Mouse (Mus musculus) neural tube, embryonic 14.5 days (tissue): ENCODE results near the gene Vmn1r91. TPM values are rescaled to one million over a fixed set of nuclear protein-coding genes. Genes with fewer than 3 reads are reported as not detected.
"Not testable (repeated sequence)": the region's sequence is repeated elsewhere in the genome, so short reads cannot be mapped to it uniquely, and the experiment has no call there.

ENCODE experiments used
- ATAC-seq: fragments of 200-750 bp; cut with Nextera tagmentation; 2 replicates; pipeline ENCODE4 v1.8.0; 2017; ENCODE audit warnings: low read depth, mild to moderate bottlenecking, moderate TSS enrichment, moderate library complexity
- H3K27ac ChIP-seq: fragments of 300-500 bp; sonication (generic); 2 replicates; pipeline ENCODE4 v1.5.1; 2014; ENCODE audit warnings: low read depth, mild to moderate bottlenecking, control low read depth, low read length, moderate library complexity, mixed read lengths
- H3K27me3 ChIP-seq: fragments of 300-500 bp; sonication (generic); 2 replicates; pipeline ENCODE4 v1.6.1; 2014; ENCODE audit warnings: low read length; ENCODE audit not compliant: control insufficient read depth, insufficient read depth
- H3K36me3 ChIP-seq: fragments of 300-500 bp; sonication (generic); 2 replicates; pipeline ENCODE4 v1.6.1; 2014; ENCODE audit warnings: low read length, mixed read lengths; ENCODE audit not compliant: control insufficient read depth, insufficient read depth
- H3K4me1 ChIP-seq: fragments of 300-500 bp; sonication (generic); 2 replicates; pipeline ENCODE4 v1.6.1; 2014; ENCODE audit warnings: low read length; ENCODE audit not compliant: control insufficient read depth, insufficient read depth
- H3K4me2 ChIP-seq: fragments of 300-500 bp; sonication (generic); 2 replicates; pipeline ENCODE4 v1.6.1; 2014; ENCODE audit warnings: mild to moderate bottlenecking, low read depth, low read length, control low read depth
- H3K4me3 ChIP-seq: fragments of 300-500 bp; sonication (generic); 2 replicates; pipeline ENCODE4 v1.5.1; 2014; ENCODE audit warnings: low read depth, low read length, control low read depth, mixed read lengths
- H3K9ac ChIP-seq: fragments of 300-500 bp; sonication (generic); replicated peaks from 2 replicates; pipeline ENCODE4 v1.6.1; 2014; ENCODE audit warnings: low read depth, mild to moderate bottlenecking, control low read depth, low read length, mixed read lengths
- H3K9me3 ChIP-seq: fragments of 300-500 bp; sonication (generic); 2 replicates; pipeline ENCODE4 v1.6.1; 2016; ENCODE audit warnings: low read length; ENCODE audit not compliant: control insufficient read depth
- WGBS: fragments of 180-500 bp; shearing (Covaris S2); extraction: QIAGEN DNeasy Blood & Tissue Kit; methylation state at CpG from one replicate; pipeline ENCODE4 v1.1.7; 2014; 5-methylcytosine and 5-hydroxymethylcytosine counted together
- polyA plus RNA-seq: library from polyadenylated mRNA; unstranded; fragments of >200 nt; fragmentation: Nextera tagmentation; extraction: Ambion mirVana; gene quantifications from 2 replicates; pipeline ENCODE4 v1.2.1, GENCODE M21; 2014

The Vmn1r91 gene
- not detected in 2 replicates for polyA plus RNA-seq

- not testable (repeated sequence) for H3K9ac ChIP-seq, H3K4me1 ChIP-seq, H3K9me3 ChIP-seq, H3K36me3 ChIP-seq, H3K27me3 ChIP-seq, H3K4me3 ChIP-seq, ATAC-seq, H3K27ac ChIP-seq, H3K4me2 ChIP-seq
- 86% methylated on average over 5 of the region's 5 CpGs for whole genome bisulfite sequencing
Observed at GRCm38 (mm10) chr7:20099380-20099779, at the start of gene Vmn1r91. Gene Vmn1r91, plus strand, starts transcription at chr7:20099680.

DNA sequence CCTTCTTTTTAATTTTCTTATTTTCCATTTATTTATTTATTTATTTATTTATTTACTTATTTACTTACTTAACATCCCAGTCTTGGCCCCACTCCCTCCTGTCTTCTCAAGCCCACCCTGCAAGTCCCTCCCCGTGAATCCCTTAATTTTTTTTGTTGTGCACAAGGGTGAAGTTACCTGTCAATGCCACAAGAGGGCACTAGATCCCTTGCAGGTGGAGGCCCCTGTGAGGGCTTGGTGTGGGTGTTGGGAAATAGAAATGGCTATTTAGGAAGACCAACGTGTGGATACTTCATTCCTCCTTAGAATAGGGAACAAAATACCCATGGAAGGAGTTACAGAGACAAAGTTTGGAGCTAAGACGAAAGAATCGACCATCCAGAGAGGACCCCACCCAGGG, 35.4 kb upstream of the Vmn1r91 start:
- H3K4me3 ChIP-seq, H3K4me1 ChIP-seq, H3K27ac ChIP-seq, H3K4me2 ChIP-seq, H3K9ac ChIP-seq, ATAC-seq, H3K27me3 ChIP-seq, H3K9me3 ChIP-seq, H3K36me3 ChIP-seq: not testable (repeated sequence)
- 71% methylated on average over 4 of the region's 4 CpGs for WGBS

- H3K27ac ChIP-seq, H3K36me3 ChIP-seq, H3K9ac ChIP-seq, H3K9me3 ChIP-seq, H3K27me3 ChIP-seq, ATAC-seq, H3K4me3 ChIP-seq, H3K4me1 ChIP-seq, H3K4me2 ChIP-seq: not testable (repeated sequence)
- WGBS: 78% methylated on average over 18 of the region's 18 CpGs
Observed at GRCm38 (mm10) chr7:20078118-20078517, 21.4 kb upstream of the Vmn1r91 start.

GRCm38 (mm10) chr7:20122479-20122878, 23.0 kb downstream of the Vmn1r91 start, which contains the start of gene Gm16442:
Gene Gm16442, minus strand, starts transcription at chr7:20122579.
- not testable (repeated sequence) for H3K9ac ChIP-seq, H3K27me3 ChIP-seq, H3K4me3 ChIP-seq, H3K9me3 ChIP-seq, ATAC-seq, H3K27ac ChIP-seq, H3K4me1 ChIP-seq, H3K4me2 ChIP-seq, H3K36me3 ChIP-seq
- WGBS: no CpG with 5 or more reads among the region's 2 CpGs

GRCm38 (mm10) chr7:20138988-20139387, 39.5 kb downstream of the Vmn1r91 start, which contains the start of gene Vmn1r93:
Gene Vmn1r93, minus strand, starts transcription at chr7:20139088.
- H3K36me3 ChIP-seq, H3K9ac ChIP-seq, H3K27me3 ChIP-seq, H3K4me2 ChIP-seq, H3K4me3 ChIP-seq, ATAC-seq, H3K4me1 ChIP-seq, H3K9me3 ChIP-seq, H3K27ac ChIP-seq: not testable (repeated sequence)
- no CpG with 5 or more reads among the region's 5 CpGs for WGBS

Other genes starting within 250 kb of the Vmn1r91 start
- 9.5 and 11.6 TPM in 2 replicates for gene Gm19345, start 247.7 kb upstream of the Vmn1r91 start, polyA plus RNA-seq
- 0.37 and 0.40 TPM in 2 replicates for gene Ceacam16, start 238.4 kb upstream of the Vmn1r91 start, polyA plus RNA-seq
- not detected in 2 replicates for gene Ceacam19, start 211.7 kb upstream of the Vmn1r91 start, polyA plus RNA-seq
- gene Pvr, start 178.5 kb upstream of the Vmn1r91 start, polyA plus RNA-seq: 7.2 and 9.1 TPM in 2 replicates
- gene Igsf23, start 148.9 kb upstream of the Vmn1r91 start, polyA plus RNA-seq: not detected in 2 replicates
- gene Ceacam20, start 134.3 kb upstream of the Vmn1r91 start, polyA plus RNA-seq: not detected in 2 replicates
- not detected in 2 replicates for gene Nlrp9b, start 108.2 kb upstream of the Vmn1r91 start, polyA plus RNA-seq
- not detected in 2 replicates for gene Gm16442, start 22.9 kb downstream of the Vmn1r91 start, polyA plus RNA-seq
- not detected in 2 replicates for gene Vmn1r93, start 39.4 kb downstream of the Vmn1r91 start, polyA plus RNA-seq
- not detected in 2 replicates for gene Vmn1r94, start 68.7 kb downstream of the Vmn1r91 start, polyA plus RNA-seq
- gene Vmn1r95, start 94.0 kb downstream of the Vmn1r91 start, polyA plus RNA-seq: not detected in 2 replicates
- gene Gm6164, start 105.9 kb downstream of the Vmn1r91 start, polyA plus RNA-seq: not detected in 2 replicates
- not detected in 2 replicates for gene Gm4498, start 134.1 kb downstream of the Vmn1r91 start, polyA plus RNA-seq
- gene Gm5890, start 163.2 kb downstream of the Vmn1r91 start, polyA plus RNA-seq: not detected in 2 replicates
- not detected in 2 replicates for gene Gm4133, start 234.4 kb downstream of the Vmn1r91 start, polyA plus RNA-seq